Mouse (Mus musculus): ENCODE measurements around the gene Gm6034. TPM values are rescaled to one million over a fixed set of nuclear protein-coding genes. Genes with fewer than 3 reads are reported as not detected.
"Not testable (repeated sequence)": the region's sequence is repeated elsewhere in the genome, so short reads cannot be mapped to it uniquely, and the experiment has no call there.

Gene Gm6034
- not detected in 2 replicates for total RNA-seq (2012; rRNA removed)
- under 1 TPM in 1 of 2 experiments, not detected in 1; 0.11 TPM for polyA plus RNA-seq (2012; ENCODE audit: insufficient read depth in 1 of 2, insufficient read length in 2 of 2, low read depth in 1 of 2, low replicate concordance in 2 of 2, missing spikeins in 1 of 2)

DNA sequence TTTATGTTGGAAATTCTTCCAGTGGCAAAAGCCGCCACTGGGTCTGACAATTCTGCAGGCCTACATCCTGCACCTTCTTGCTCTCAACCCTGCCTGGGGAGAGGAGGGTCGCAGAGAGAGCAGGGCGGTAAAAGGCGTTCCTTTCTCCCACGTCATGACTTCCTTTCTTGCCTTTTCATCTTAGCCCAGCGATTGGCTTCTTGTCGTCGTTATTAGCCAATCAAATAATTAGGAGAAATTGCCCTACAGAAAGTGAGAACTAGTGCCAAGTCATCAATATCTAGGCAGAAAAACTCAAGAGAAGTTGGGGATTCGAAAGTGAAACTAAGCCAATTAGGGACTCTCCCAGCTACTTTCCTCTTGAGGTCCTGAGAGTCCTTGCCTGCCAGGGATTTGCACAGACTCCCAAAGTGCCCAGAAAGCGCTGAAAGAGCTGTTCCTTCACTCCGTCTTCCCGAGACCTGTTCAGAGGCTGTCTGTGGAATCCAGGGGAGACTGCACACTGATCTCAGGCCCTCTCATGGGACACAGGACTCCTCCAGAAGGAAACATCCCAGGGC is at the start of gene Gm6034, which contains the start of gene H2-T22:
Gene Gm6034, plus strand, starts transcription at position 352 of the 560 bp plus-strand sequence.
Gene H2-T22, minus strand, starts transcription at position 138 of the 560 bp plus-strand sequence.
- peak; percentile 98 for DNase-seq (ENCODE audit: low read depth, low spot score)
- H3K79me2 ChIP-seq (ENCODE audit: control insufficient read depth, insufficient read depth, low read length, poor library complexity); H3K36me3 ChIP-seq (ENCODE audit: control insufficient read depth in 1 of 2, insufficient read depth in 2 of 2, low read length in 2 of 2); H3K27me3 ChIP-seq (ENCODE audit: control insufficient read depth in 1 of 2, insufficient read depth in 2 of 2, low read length in 2 of 2); H3K9me3 ChIP-seq (replicated peaks; ENCODE audit: insufficient read depth, low read length): not testable (repeated sequence)
- H3K4me1 ChIP-seq (ENCODE audit: control insufficient read depth in 1 of 2, insufficient read depth in 2 of 2, low read length in 2 of 2): peaks cover 0 to 11% of the 10 kb centered on the region in 2 experiments; a peak in 2 of 4 replicates
- TF ChIP-seq NELFE (IDR thresholded peaks at IDR 0.05; ENCODE audit: low read depth, low read length) (0 out of 2 replicates have a peak, but pooled peaks have one; percentile 33), HCFC1 (IDR thresholded peaks at IDR 0.05; ENCODE audit: low read depth, low read length) (peak; percentile 67), ETS1 (IDR thresholded peaks at IDR 0.05; ENCODE audit: low read depth, low read length) (peak; percentile 85), ELF1 (IDR thresholded peaks at IDR 0.05; ENCODE audit: low read depth, low read length) (peak; percentile 59; the same call in 1 of the 2 replicates), CHD2 (IDR thresholded peaks at IDR 0.05; ENCODE audit: low read length) (peak; percentile 92), TBP (IDR thresholded peaks at IDR 0.05; ENCODE audit: low read depth, low read length) (0 out of 2 replicates have a peak, but pooled peaks have one; percentile 61), MXI1 (IDR thresholded peaks at IDR 0.05; ENCODE audit: low read depth, low read length) (peak; percentile 37; the same call in 1 of the 2 replicates), POLR2A (IDR thresholded peaks at IDR 0.05; ENCODE audit: control insufficient read depth in 1 of 2, insufficient read depth in 1 of 2, low read depth in 1 of 2, low read length in 2 of 2, poor library complexity in 1 of 2) (peak; percentile 43 to 72; a peak in 3 of 4 replicates), MAFK (IDR thresholded peaks at IDR 0.05; ENCODE audit: borderline replicate concordance, low read depth, low read length) (peak; percentile 67; the same call in 1 of the 2 replicates), SIN3A (IDR thresholded peaks at IDR 0.05; ENCODE audit: low read length) (peak; percentile 87)
- H3K4me3 ChIP-seq (ENCODE audit: control insufficient read depth in 1 of 2, insufficient read depth in 1 of 2, low read depth in 2 of 2, low read length in 2 of 2): peak within 1 kb of the TSS; percentile 77 to 91
- 0 out of 2 replicates have a peak within 1 kb of the TSS, but pooled peaks have one; percentile 7 for H3K27ac ChIP-seq (ENCODE audit: control insufficient read depth, low read depth, low read length)
- peak within 1 kb of the TSS; percentile 74 for H3K9ac ChIP-seq (ENCODE audit: control insufficient read depth, low read depth, low read length, poor library complexity, severe bottlenecking)

DNA sequence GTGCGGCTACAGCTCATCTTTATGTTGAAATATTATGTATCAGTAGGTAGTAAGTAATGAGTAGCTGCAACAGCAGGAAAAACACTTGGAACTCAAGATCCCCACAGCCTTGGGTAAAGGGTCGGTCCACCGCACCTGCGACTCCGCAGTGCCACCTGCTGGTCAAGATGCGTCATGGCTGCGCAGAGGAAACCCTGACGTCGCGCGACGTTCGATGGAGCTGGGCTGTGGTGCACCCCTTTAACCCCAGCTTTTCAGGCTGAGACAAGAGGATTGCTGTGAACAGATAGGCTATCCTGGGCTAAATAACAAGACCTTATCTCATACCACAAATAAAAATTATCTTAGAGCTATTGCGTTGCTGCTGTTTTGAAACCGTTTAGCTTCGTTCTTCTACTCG is 49.1 kb upstream of the Gm6034 start:
- peaks cover 25% of the 10 kb centered on the region for H3K79me2 ChIP-seq (ENCODE audit: control insufficient read depth, insufficient read depth, low read length, poor library complexity)
- DNase-seq (ENCODE audit: low read depth, low spot score): peak; percentile 90
- H3K9me3 ChIP-seq (replicated peaks; ENCODE audit: insufficient read depth, low read length): no peaks in the 10 kb centered on the region
- peak overlapping the region; percentile 21 to 73; a peak in 3 of 4 replicates for H3K4me3 ChIP-seq (ENCODE audit: control insufficient read depth in 1 of 2, insufficient read depth in 1 of 2, low read depth in 2 of 2, low read length in 2 of 2)
- H3K9ac ChIP-seq (ENCODE audit: control insufficient read depth, low read depth, low read length, poor library complexity, severe bottlenecking): peak overlapping the region; percentile 57
- no peak for TF ChIP-seq POLR2AphosphoS5 (IDR thresholded peaks at IDR 0.05; ENCODE audit: borderline replicate concordance, low read depth, low read length)
- TF ChIP-seq HCFC1 (IDR thresholded peaks at IDR 0.05; ENCODE audit: low read depth, low read length): peak; percentile 75
- peak; percentile 83 for TF ChIP-seq RAD21 (IDR thresholded peaks at IDR 0.05; ENCODE audit: low read depth, low read length)
- peak; percentile 64 for TF ChIP-seq MXI1 (IDR thresholded peaks at IDR 0.05; ENCODE audit: low read depth, low read length)
- TF ChIP-seq BHLHE40 (IDR thresholded peaks at IDR 0.05; ENCODE audit: borderline replicate concordance, low read depth, low read length): 0 out of 2 replicates have a peak, but pooled peaks have one; percentile 4
- peak in 1 of 2 experiments; percentile 36; a peak in 1 of 4 replicates for TF ChIP-seq EP300 (IDR thresholded peaks at IDR 0.05; ENCODE audit: low read depth in 1 of 2, low read length in 2 of 2)
- TF ChIP-seq ZC3H11A (IDR thresholded peaks at IDR 0.05; ENCODE audit: low read depth, low read length): peak; percentile 74
- TF ChIP-seq MAZ (IDR thresholded peaks at IDR 0.05; ENCODE audit: low read depth, low read length): no peak
- TF ChIP-seq ZNF384 (IDR thresholded peaks at IDR 0.05; ENCODE audit: low read depth, low read length): no peak
- no peak for TF ChIP-seq NELFE (IDR thresholded peaks at IDR 0.05; ENCODE audit: low read depth, low read length)
- TF ChIP-seq CTCF (IDR thresholded peaks at IDR 0.05 in 2 of 3, conservative IDR thresholded peaks at IDR 0.05 in 1 of 3; ENCODE audit: control insufficient read depth in 1 of 3, insufficient read depth in 1 of 3, low read depth in 2 of 3, low read length in 3 of 3, poor library complexity in 1 of 3, severe bottlenecking in 1 of 3): peak; percentile 99
- peak; percentile 90 for TF ChIP-seq SMC3 (IDR thresholded peaks at IDR 0.05; ENCODE audit: low read depth, low read length)
- TF ChIP-seq ETS1 (IDR thresholded peaks at IDR 0.05; ENCODE audit: low read depth, low read length): peak; percentile 57; the same call in 1 of the 2 replicates
- peak; percentile 64 for TF ChIP-seq GATA1 (IDR thresholded peaks at IDR 0.05; ENCODE audit: low read depth, low read length)
- peak; percentile 39; the same call in 1 of the 2 replicates for TF ChIP-seq NRF1 (IDR thresholded peaks at IDR 0.05; ENCODE audit: insufficient read depth, low read depth, low read length, poor library complexity, severe bottlenecking)
- TF ChIP-seq UBTF (IDR thresholded peaks at IDR 0.05; ENCODE audit: borderline replicate concordance, insufficient read depth, low read depth, low read length): no peak
- peaks cover 3 to 5% of the 10 kb centered on the region in 2 experiments for H3K4me1 ChIP-seq (ENCODE audit: control insufficient read depth in 1 of 2, insufficient read depth in 2 of 2, low read length in 2 of 2)
- H3K27me3 ChIP-seq (ENCODE audit: control insufficient read depth in 1 of 2, insufficient read depth in 2 of 2, low read length in 2 of 2): no peaks in the 10 kb centered on the region
- H3K27ac ChIP-seq (ENCODE audit: control insufficient read depth, low read depth, low read length): peak overlapping the region; percentile 26; the same call in 1 of the 2 replicates
- peaks cover 0 to 11% of the 10 kb centered on the region in 2 experiments; a peak in 2 of 4 replicates for H3K36me3 ChIP-seq (ENCODE audit: control insufficient read depth in 1 of 2, insufficient read depth in 2 of 2, low read length in 2 of 2)
